Mouse (Mus musculus) layer of hippocampus, adult 6 months (tissue): Measurements from ENCODE around the gene 1700040F15Rik. TPM values are rescaled to one million over a fixed set of nuclear protein-coding genes. Genes with fewer than 3 reads are reported as not detected.

ENCODE experiments used
- long read RNA-seq, 2 experiments: library from polyadenylated mRNA; unstranded; transcript quantifications; one replicate each; pipeline ENCODE4 v2.0.0; 2019 to 2020
- polyA plus RNA-seq: library from polyadenylated mRNA; unstranded; fragments of <200 nt; fragmentation: Nextera tagmentation; gene quantifications from 2 replicates; pipeline ENCODE4 v1.2.3, GENCODE M21; 2021

1700040F15Rik gene
- polyA plus RNA-seq = not detected in 2 replicates
- long read RNA-seq, experiment 1 = 0 reads
- long read RNA-seq, experiment 2 = 0 reads

GRCm38 (mm10) chrY:61101947-61102346 is at the start of gene 1700040F15Rik:
Gene 1700040F15Rik (plus strand): TSS chrY:61102247.

